Mouse (Mus musculus) CD4-positive, CD25-positive, alpha-beta regulatory T cell, adult 4 months (primary cell): ENCODE measurements around the gene Lrtm1. TPM values are rescaled to one million over a fixed set of nuclear protein-coding genes. Genes with fewer than 3 reads are reported as not detected.

Source experiments
- ATAC-seq: one replicate; pipeline ENCODE4 v1.8.0; 2017
- polyA plus RNA-seq, 2 experiments: library from polyadenylated mRNA; unstranded; fragments of 100-300 nt; shearing (Covaris generic); gene quantifications; one replicate each; pipeline ENCODE4 v1.2.1; 2017

The Lrtm1 gene
- polyA plus RNA-seq, result not detected

DNA sequence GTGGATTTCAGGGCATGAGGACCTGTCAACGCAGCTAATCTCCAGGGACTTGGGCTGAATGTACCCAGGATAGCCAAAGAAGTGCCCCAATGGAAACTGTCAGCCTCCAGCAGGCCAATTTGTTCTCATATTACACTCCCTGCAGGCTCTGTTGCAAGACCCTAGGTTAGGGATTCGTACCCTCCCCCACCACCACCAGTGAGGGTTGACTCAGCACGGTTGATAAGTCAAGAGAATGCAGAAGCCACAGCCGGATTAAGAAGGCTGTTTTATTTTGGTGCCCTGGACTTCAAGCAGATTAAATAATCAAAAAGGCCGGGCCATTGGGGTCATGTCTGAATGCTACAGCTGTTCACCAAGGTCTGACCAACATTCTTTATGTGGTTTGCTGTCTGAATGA lies at the start of gene Lrtm1:
Gene Lrtm1, plus strand, starts transcription at position 326 of the 400 bp plus-strand sequence.
- no peak for ATAC-seq

DNA sequence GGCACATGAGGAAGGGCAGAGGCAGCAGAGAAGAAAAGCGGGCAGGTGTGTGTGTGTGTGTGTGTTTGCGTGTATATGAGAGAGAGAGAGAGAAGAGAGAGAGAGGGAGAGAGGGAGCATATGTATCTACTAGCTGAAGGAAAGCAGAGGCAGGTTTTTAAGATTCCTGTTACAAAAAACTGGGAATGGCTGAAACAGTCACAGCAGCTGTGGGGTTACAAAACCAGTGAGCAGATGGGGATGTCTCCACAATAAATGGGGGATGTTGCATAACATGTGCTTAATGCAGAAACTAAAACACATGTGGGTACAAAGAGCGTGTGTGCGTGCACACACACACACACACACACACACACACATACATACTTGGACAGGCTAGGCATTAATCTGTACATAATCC lies 48.8 kb upstream of the Lrtm1 start:
- no peak for ATAC-seq

GRCm38 (mm10) chr14:28972620-28973019 lies 45.4 kb upstream of the Lrtm1 start:
- no peak for ATAC-seq

DNA sequence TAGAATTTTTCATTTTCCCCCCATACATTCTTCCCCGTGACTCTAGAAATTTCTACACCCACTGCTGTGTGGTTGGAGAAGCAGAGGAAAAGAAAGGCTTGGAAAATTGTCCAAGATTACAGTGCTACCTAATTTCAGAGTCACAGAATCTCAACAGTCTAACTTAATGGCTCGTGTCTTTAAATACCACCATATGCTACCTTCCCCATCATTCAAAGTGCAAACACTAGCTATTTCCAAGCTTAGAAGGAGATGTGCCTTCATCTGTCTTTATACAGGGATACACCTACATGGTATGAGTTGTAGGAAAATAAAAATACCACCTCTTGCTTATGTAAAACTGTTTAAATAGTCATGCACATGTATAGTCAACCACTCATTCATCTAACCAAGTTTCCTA lies 38.8 kb upstream of the Lrtm1 start:
- ATAC-seq, result no peak

GRCm38 (mm10) chr14:28980482-28980881 lies 37.5 kb upstream of the Lrtm1 start:
- no peak for ATAC-seq

DNA sequence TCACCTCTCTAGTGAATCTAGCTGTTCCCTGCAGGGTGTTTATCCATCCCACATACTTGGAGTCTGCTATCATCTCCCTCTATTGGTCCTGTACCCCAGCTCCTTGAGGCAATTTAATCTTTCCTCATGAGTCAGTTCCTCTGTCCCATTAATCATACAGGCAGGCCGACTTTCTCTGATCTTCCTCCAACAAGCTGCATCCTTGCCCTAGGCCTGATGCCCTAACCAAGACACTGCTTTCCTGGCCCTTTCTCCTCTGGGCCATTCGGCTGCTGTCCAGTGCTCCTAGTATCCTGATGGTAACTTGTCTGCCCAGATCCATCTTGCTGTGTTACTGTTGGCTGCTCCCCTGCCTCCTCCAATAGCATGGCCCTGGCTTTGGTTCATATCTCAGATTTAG lies 33.7 kb upstream of the Lrtm1 start:
- no peak for ATAC-seq

- no peak for ATAC-seq
These were observed 29.7 kb upstream of the Lrtm1 start for GRCm38 (mm10) chr14:28988211-28988900.

DNA sequence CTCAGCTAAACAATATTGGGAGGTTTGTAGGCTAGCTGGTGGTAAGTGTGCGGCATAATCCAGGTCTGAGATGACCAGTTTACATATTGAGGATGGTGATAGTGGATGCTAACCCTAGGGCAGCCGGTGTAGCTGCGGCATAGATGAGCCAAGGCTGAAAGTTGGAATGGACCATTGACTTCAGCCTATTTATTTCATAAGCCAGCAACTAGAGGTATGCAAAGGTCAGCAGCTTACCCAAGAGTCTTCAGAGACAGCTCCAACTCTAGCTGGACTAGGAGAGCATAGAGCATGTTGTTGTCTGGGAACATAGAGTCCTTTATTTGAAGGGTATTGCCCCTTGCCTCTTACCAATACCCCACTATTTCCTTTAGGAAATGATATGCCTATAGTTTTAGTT lies 21.4 kb upstream of the Lrtm1 start:
- no peak for ATAC-seq

DNA sequence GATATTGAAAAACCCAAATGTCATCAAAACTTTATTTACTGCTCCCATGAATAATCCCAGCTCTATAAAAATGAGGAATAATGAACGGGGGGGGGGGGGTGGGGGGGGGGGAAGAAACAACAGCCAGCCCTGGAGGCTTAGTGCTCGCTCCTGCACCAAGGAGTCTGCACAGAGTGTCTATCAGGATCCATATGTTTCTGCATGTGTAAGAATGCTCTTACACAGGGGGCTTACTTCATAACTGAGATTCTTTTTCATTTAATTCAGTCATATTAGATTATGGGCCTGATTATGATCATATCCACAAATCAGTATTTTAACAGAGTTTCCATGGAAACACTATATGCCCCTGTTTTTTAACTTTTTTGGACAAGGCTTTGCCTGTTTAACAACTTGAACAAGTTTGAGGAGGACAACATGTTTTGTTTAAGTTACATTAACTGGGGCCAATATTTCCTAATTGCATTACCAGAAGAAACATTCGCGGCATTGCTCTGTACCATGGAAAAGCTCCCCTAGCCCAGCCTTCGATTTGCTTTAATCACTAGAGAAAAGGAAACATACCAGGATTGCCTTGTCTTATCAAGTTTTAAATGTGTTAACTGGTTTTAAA lies 12.7 kb upstream of the Lrtm1 start:
- no peak for ATAC-seq

DNA sequence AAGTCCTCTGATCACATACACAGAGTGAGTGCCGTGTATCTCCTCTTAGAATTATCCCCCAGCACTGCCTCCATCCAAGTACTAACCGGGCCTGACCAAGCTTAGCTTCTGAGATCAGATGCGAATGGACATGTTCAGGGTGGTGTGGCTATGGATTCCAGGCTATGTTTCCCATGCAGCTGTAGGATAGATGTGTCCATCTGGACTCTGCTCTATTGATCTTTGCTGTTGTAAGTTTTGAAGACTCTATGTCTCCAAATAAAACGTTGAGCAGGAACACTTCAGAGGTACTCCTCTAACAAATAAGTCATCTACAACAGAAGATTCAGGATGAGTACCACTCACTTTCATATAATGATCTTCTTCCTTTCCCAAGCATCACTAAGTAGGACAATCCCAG lies 8.4 kb upstream of the Lrtm1 start:
- ATAC-seq, result no peak

- ATAC-seq, result no peak
These were observed 4.8 kb upstream of the Lrtm1 start for GRCm38 (mm10) chr14:29013161-29013560.

DNA sequence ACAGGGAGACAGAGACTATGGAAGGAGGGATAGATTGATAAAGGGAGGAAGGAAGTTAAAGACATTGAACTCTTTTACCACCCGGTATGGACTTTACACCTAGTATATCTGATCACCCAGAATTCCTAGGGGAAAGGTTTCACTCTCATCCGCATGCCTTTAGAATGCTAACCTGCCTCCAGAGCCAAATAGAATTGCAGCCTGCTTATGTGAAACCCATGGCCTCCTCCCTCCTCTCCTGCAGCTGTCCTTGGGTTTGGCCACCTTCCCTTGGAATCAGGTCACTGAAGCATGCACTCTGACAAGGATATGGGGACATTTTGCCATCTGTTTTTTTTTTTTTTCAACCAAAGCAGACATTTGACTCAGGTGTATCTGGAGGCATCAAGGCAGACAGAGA lies 3.3 kb upstream of the Lrtm1 start:
- ATAC-seq, result no peak

GRCm38 (mm10) chr14:29015896-29016295 lies 2.1 kb upstream of the Lrtm1 start:
- no peak for ATAC-seq

GRCm38 (mm10) chr14:29018316-29019000 lies 450 bp downstream of the Lrtm1 start:
- ATAC-seq, result no peak

- no peak for ATAC-seq
These were observed 3.3 kb downstream of the Lrtm1 start for GRCm38 (mm10) chr14:29021295-29021694.

DNA sequence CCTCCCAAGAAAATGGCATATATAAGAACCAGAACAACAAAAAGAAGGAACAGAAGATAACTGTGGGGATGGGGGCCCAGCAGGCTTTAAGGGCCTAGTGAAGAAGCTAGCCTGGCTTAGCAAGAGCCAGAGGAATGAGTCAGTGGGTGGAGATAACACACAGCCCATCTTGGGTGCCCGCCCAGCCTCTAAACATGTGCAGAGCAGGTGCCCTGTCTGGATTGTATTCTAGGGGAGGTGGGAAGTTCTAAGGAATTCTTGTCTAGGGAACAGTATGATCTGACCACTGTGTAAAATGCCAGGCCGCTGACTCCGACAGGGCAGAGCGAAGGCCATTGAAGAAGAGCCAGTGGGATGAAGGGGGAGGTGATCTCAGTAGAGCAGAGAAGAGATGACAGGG lies 5.2 kb downstream of the Lrtm1 start:
- no peak for ATAC-seq

GRCm38 (mm10) chr14:29025335-29025734 lies 7.3 kb downstream of the Lrtm1 start:
- no peak for ATAC-seq

DNA sequence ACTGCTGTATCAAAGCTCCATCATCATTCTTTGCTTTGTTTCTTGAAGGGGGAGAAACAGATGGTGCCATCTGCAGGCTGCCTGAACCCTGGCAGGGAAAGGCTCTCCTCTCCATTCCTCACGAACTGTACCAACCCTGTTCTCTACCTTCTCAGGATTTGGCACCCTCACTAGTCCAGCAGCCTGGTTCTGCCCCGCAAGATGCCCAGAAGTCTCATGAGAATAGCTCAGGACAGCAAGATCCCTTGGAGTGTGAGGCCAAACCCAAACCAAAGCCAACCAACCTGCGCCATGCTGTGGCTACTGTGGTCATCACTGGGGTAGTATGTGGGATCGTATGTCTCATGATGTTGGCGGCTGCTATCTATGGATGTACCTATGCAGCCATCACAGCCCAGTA lies 9.3 kb downstream of the Lrtm1 start:
- no peak for ATAC-seq

DNA sequence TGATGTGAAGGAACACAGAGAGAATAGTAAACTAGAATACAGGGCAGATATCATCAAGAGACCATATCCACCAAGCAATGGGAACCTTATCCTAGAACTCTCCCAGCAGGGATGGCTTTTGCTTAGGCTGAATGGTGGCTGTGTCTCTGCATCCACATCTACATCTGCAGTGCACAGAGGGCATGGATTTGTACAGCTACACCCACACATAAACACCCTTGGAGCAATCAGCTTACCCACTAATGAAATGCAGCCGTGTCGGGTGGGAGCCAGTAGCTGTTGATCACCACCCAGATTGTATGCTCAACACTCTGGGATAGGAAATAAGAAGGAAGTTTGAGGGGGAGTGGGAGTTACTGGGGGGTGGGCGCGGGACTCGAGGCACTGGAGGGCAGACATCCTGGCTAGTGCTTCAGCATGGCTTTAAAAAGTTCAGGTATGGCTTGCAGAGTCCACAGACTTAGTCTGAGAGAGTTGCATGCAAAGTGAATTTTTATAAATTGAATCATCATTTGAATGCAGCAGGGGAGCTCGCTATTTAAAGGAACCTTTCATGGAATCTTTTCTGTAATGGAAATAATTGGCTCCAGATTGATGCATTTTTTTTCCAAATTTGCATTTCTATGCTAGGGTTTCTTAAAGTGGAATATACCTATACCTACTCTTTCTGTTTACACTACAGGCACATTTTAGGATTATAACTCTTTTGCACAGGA lies 10.5 kb downstream of the Lrtm1 start:
- ATAC-seq, result no peak

- no peak for ATAC-seq
These were observed 11.1 kb downstream of the Lrtm1 start for GRCm38 (mm10) chr14:29029107-29029469.

DNA sequence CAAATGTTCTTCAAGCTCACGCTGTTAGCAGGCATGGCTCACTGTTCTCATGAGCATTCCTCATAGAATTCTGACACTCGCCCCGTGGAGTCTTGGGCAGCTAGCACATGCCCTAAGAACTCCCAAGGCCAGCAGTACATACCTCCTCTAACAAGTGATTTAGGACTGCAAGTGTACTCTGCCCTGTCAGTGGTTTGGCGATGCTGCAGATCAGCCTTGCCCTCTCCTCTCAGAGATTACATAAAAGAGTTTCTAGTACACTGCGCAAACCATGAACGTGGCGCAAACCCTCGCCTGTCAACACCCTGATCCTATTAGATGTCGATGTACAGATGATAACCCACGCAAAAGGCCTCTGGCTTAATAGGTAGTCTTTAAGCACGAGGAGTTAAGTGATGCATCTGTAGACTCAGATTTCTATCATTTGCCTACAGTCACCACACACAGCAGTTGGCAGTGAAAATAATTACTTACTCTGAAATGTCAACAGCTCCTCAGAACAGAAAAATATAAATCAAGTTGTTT lies 11.9 kb downstream of the Lrtm1 start:
- no peak for ATAC-seq

DNA sequence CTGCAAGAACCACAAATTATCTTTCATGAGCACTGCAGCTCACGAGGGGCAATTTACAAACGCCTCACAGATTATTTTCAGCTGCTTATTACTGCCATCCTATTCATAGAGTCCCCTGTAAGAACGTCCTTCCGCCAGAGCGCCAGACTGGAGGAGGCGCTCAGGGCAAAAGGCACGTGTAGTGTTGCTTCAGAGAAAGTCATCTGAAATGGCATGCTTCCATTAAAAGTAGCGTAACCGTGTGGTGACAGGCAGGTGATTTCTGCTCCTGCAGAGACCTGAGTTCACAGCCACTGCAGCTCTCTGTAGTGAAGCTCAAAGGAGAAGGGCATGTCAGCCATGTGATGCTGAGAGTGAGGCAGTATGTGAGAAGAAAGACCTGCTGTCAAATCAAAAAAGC lies 12.5 kb downstream of the Lrtm1 start:
- no peak for ATAC-seq

- no peak for ATAC-seq
These were observed 13.9 kb downstream of the Lrtm1 start for GRCm38 (mm10) chr14:29031858-29032395.
